Mouse (Mus musculus) sigmoid colon, adult 10 weeks (tissue): Measurements from ENCODE around the gene Lgi1. TPM values are rescaled to one million over a fixed set of nuclear protein-coding genes. Genes with fewer than 3 reads are reported as not detected.

Experiments
- polyA plus RNA-seq: library from polyadenylated mRNA; stranded (reverse); fragments of 350-450 nt; fragmentation: Illumina TruSeq; extraction: RNeasy Lipid Tissue Mini Kit (QIAGEN cat#74804); gene quantifications from one replicate; pipeline ENCODE4 v1.2.3, GENCODE M21; 2014; ENCODE audit warnings: low read depth, low replicate concordance

Gene Lgi1
- 2.6 TPM for polyA plus RNA-seq

DNA sequence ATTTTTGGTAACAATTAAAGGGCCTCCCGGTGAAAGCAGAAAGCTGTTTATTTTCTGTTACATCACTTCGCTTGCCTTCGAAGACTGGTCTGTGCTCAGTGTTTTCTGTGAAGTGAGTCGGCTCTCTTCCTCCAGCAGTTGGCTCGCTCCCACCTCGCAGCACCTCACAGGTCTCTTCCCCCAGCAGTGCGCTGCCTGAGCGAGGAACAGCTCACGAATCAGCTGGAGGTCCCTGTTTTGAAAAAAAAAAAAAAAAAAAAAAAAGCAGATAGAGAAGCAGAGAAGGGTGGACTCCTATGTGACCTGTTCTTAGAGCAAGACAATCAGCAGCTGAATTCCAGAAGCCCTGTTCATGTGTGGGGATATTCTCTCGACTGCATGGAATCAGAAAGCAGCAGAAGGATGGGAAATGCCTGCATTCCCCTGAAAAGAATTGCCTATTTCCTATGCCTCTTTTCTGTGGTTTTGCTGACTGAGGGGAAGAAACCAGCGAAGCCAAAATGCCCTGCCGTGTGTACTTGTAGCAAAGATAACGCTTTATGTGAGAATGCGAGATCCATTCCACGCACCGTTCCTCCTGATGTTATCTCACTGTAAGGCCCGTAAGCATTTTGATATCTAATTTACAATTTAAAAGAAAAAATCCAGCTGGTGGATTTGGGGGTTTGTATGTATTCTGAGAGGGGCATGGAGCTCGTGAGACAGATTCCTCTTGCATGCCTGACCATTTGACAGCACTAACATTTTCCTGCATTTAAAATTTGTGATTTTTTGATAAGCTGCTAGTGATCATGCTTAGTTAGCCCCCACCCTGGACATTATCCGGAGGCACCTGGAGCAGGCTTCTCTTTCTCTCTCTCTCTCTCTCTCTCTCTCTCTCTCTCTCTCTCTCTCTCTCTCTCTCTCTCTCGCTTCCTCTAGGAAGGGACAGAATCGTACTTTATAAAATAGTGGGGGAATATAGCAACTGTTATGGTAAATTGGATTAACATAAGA lies at the start of gene Lgi1:
Gene Lgi1, plus strand, starts transcription at position 32 of the 996 bp plus-strand sequence.

GRCm38 (mm10) chr19:38223905-38224684 lies 40.2 kb upstream of the Lgi1 start, which contains the start of gene Fra10ac1:
TSS of gene Fra10ac1 (minus strand) at chr19:38224156.

Other genes with a start within 250 kb of the Lgi1 start
- 54.5 TPM for gene Myof, start 221.0 kb upstream of the Lgi1 start, polyA plus RNA-seq
- 14.8 TPM for gene Cep55, start 209.5 kb upstream of the Lgi1 start, polyA plus RNA-seq
- 10.8 TPM for gene Ffar4, start 167.5 kb upstream of the Lgi1 start, polyA plus RNA-seq
- gene Rbp4, start 139.3 kb upstream of the Lgi1 start, polyA plus RNA-seq: 27.0 TPM
- gene Pde6c, start 131.8 kb upstream of the Lgi1 start, polyA plus RNA-seq: not detected
- gene Fra10ac1, start 40.4 kb upstream of the Lgi1 start, polyA plus RNA-seq: 66.7 TPM
- gene Slc35g1, start 131.4 kb downstream of the Lgi1 start, polyA plus RNA-seq: 239 TPM
- 31.7 TPM for gene Plce1, start 216.6 kb downstream of the Lgi1 start, polyA plus RNA-seq